Mouse (Mus musculus): ENCODE data around the gene Kcnn3. TPM values are rescaled to one million over a fixed set of nuclear protein-coding genes. Genes with fewer than 3 reads are reported as not detected.

The Kcnn3 gene
- 0.28 and 0.29 TPM in 2 replicates for polyA plus RNA-seq (2012; ENCODE audit: insufficient read depth, insufficient read length, missing spikeins)

- Histone ChIP-seq H3K4me3 (ENCODE audit: insufficient read depth, low read depth, low read length) (peak within 1 kb of the TSS; percentile 35), H3K27ac (replicated peaks; ENCODE audit: low read depth, low read length) (no peak within 1 kb of the TSS), H3K4me1 (ENCODE audit: control insufficient read depth, insufficient read depth, insufficient read length, low read length) (0 out of 2 replicates have a peak, but pooled peaks cover 4% of the 10 kb centered on the region)
Measured at GRCm38 (mm10) chr3:89519894-89520293, at the start of gene Kcnn3. Kcnn3 (plus strand) TSS chr3:89520164.

- no peaks in the 10 kb centered on the region for H3K4me1 ChIP-seq (ENCODE audit: control insufficient read depth, insufficient read depth, insufficient read length, low read length)
- no peak overlapping the region for H3K4me3 ChIP-seq (ENCODE audit: insufficient read depth, low read depth, low read length)
- no peak overlapping the region for H3K27ac ChIP-seq (replicated peaks; ENCODE audit: low read depth, low read length)
Measured at GRCm38 (mm10) chr3:89472280-89472679, 47.7 kb upstream of the Kcnn3 start.

- no peak overlapping the region for H3K27ac ChIP-seq (replicated peaks; ENCODE audit: low read depth, low read length)
- no peaks in the 10 kb centered on the region for H3K4me1 ChIP-seq (ENCODE audit: control insufficient read depth, insufficient read depth, insufficient read length, low read length)
- H3K4me3 ChIP-seq (ENCODE audit: insufficient read depth, low read depth, low read length), result no peak overlapping the region
Measured at GRCm38 (mm10) chr3:89473838-89474237, 46.1 kb upstream of the Kcnn3 start.

GRCm38 (mm10) chr3:89479055-89479454 is 40.9 kb upstream of the Kcnn3 start:
- Histone ChIP-seq H3K27ac (replicated peaks; ENCODE audit: low read depth, low read length) (no peak overlapping the region), H3K4me1 (ENCODE audit: control insufficient read depth, insufficient read depth, insufficient read length, low read length) (no peaks in the 10 kb centered on the region), H3K4me3 (ENCODE audit: insufficient read depth, low read depth, low read length) (no peak overlapping the region)

GRCm38 (mm10) chr3:89481488-89481887 is 38.5 kb upstream of the Kcnn3 start:
- Histone ChIP-seq H3K4me1 (ENCODE audit: control insufficient read depth, insufficient read depth, insufficient read length, low read length) (no peaks in the 10 kb centered on the region), H3K4me3 (ENCODE audit: insufficient read depth, low read depth, low read length) (no peak overlapping the region), H3K27ac (replicated peaks; ENCODE audit: low read depth, low read length) (no peak overlapping the region)

- Histone ChIP-seq H3K4me3 (ENCODE audit: insufficient read depth, low read depth, low read length) (no peak overlapping the region), H3K4me1 (ENCODE audit: control insufficient read depth, insufficient read depth, insufficient read length, low read length) (no peaks in the 10 kb centered on the region), H3K27ac (replicated peaks; ENCODE audit: low read depth, low read length) (no peak overlapping the region)
Measured at GRCm38 (mm10) chr3:89482249-89482648, 37.7 kb upstream of the Kcnn3 start.

GRCm38 (mm10) chr3:89484766-89485524 is 35.0 kb upstream of the Kcnn3 start:
- Histone ChIP-seq H3K27ac (replicated peaks; ENCODE audit: low read depth, low read length) (no peak overlapping the region), H3K4me1 (ENCODE audit: control insufficient read depth, insufficient read depth, insufficient read length, low read length) (peaks cover 3% of the 10 kb centered on the region; the same call in 1 of the 2 replicates), H3K4me3 (ENCODE audit: insufficient read depth, low read depth, low read length) (no peak overlapping the region; the same call in 1 of the 2 replicates)

- H3K4me3 ChIP-seq (ENCODE audit: insufficient read depth, low read depth, low read length), result no peak overlapping the region
- peaks cover 3% of the 10 kb centered on the region; the same call in 1 of the 2 replicates for H3K4me1 ChIP-seq (ENCODE audit: control insufficient read depth, insufficient read depth, insufficient read length, low read length)
- H3K27ac ChIP-seq (replicated peaks; ENCODE audit: low read depth, low read length), result no peak overlapping the region
Measured at GRCm38 (mm10) chr3:89486111-89486510, 33.9 kb upstream of the Kcnn3 start.

- H3K27ac ChIP-seq (replicated peaks; ENCODE audit: low read depth, low read length), result no peak overlapping the region
- H3K4me1 ChIP-seq (ENCODE audit: control insufficient read depth, insufficient read depth, insufficient read length, low read length), result peaks cover 3% of the 10 kb centered on the region; the same call in 1 of the 2 replicates
- H3K4me3 ChIP-seq (ENCODE audit: insufficient read depth, low read depth, low read length), result no peak overlapping the region
Measured at GRCm38 (mm10) chr3:89486916-89487702, 32.9 kb upstream of the Kcnn3 start.

GRCm38 (mm10) chr3:89490790-89491189 is 29.2 kb upstream of the Kcnn3 start:
- Histone ChIP-seq H3K27ac (replicated peaks; ENCODE audit: low read depth, low read length) (no peak overlapping the region), H3K4me1 (ENCODE audit: control insufficient read depth, insufficient read depth, insufficient read length, low read length) (peaks cover 3% of the 10 kb centered on the region; the same call in 1 of the 2 replicates), H3K4me3 (ENCODE audit: insufficient read depth, low read depth, low read length) (no peak overlapping the region)

GRCm38 (mm10) chr3:89491559-89491958 is 28.4 kb upstream of the Kcnn3 start:
- Histone ChIP-seq H3K4me3 (ENCODE audit: insufficient read depth, low read depth, low read length) (no peak overlapping the region), H3K4me1 (ENCODE audit: control insufficient read depth, insufficient read depth, insufficient read length, low read length) (peaks cover 3% of the 10 kb centered on the region; the same call in 1 of the 2 replicates), H3K27ac (replicated peaks; ENCODE audit: low read depth, low read length) (no peak overlapping the region)

GRCm38 (mm10) chr3:89492701-89493151 is 27.2 kb upstream of the Kcnn3 start:
- Histone ChIP-seq H3K4me3 (ENCODE audit: insufficient read depth, low read depth, low read length) (no peak overlapping the region), H3K4me1 (ENCODE audit: control insufficient read depth, insufficient read depth, insufficient read length, low read length) (peaks cover under 1% of the 10 kb centered on the region; the same call in 1 of the 2 replicates), H3K27ac (replicated peaks; ENCODE audit: low read depth, low read length) (no peak overlapping the region)

- Histone ChIP-seq H3K27ac (replicated peaks; ENCODE audit: low read depth, low read length) (no peak overlapping the region), H3K4me3 (ENCODE audit: insufficient read depth, low read depth, low read length) (no peak overlapping the region), H3K4me1 (ENCODE audit: control insufficient read depth, insufficient read depth, insufficient read length, low read length) (no peaks in the 10 kb centered on the region)
Measured at GRCm38 (mm10) chr3:89494630-89495029, 25.3 kb upstream of the Kcnn3 start.

- Histone ChIP-seq H3K27ac (replicated peaks; ENCODE audit: low read depth, low read length) (no peak overlapping the region), H3K4me1 (ENCODE audit: control insufficient read depth, insufficient read depth, insufficient read length, low read length) (no peaks in the 10 kb centered on the region)
Measured at GRCm38 (mm10) chr3:89496366-89496765, 23.6 kb upstream of the Kcnn3 start.

GRCm38 (mm10) chr3:89499696-89500095 is 20.3 kb upstream of the Kcnn3 start:
- no peak overlapping the region for H3K27ac ChIP-seq (replicated peaks; ENCODE audit: low read depth, low read length)
- H3K4me3 ChIP-seq (ENCODE audit: insufficient read depth, low read depth, low read length), result no peak overlapping the region
- no peaks in the 10 kb centered on the region for H3K4me1 ChIP-seq (ENCODE audit: control insufficient read depth, insufficient read depth, insufficient read length, low read length)

More at GRCm38 (mm10) chr3:89496366-89496765, 23.6 kb upstream of the Kcnn3 start:
- H3K4me3 ChIP-seq (ENCODE audit: insufficient read depth, low read depth, low read length), result no peak overlapping the region
